Mouse (Mus musculus) C2C12 (cell line): ENCODE measurements around the gene Ephb3.

Source experiments
- CTCF ChIP-seq: IDR thresholded peaks from one replicate; pipeline ENCODE4 v1.5.1; 2011; ENCODE audit not compliant: control insufficient read depth, insufficient read depth, insufficient read length
- MYOD1 ChIP-seq: IDR thresholded peaks from one replicate; pipeline ENCODE4 v1.6.1; 2011; ENCODE audit warnings: low read depth; ENCODE audit not compliant: control insufficient read depth, insufficient read length

DNA sequence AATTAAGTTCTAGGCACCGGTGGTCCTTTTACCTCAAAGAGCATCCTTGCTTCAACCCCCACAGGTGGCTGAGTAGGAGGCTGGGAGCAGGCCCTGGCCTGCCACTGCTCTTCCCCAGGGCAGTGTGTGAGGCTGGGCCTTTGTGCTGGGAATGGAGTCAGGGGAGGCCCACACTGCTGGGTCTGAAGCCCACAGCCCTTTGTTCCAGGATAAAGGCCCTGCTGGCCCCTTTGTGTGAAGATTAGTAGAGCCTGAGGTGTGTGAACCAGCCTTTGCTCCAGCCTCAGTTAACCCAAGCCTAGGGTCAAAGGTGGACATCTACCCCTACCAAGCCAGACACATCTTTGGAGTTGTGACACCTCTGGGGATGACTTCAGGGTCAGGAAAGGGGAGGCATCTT lies 7.8 kb downstream of the Ephb3 start:
- no peak for TF ChIP-seq CTCF
- TF ChIP-seq MYOD1 = no peak
